Mouse (Mus musculus) brain, embryonic 18.5 days (tissue): ENCODE results near the gene Stxbp1.

Source experiments
- DNase-seq: peaks from one replicate; pipeline ENCODE4 v3.0.0-alpha.2; 2012; ENCODE audit warnings: low read depth, low spot score

Stxbp1 gene

GRCm38 (mm10) chr2:32752181-32752580, 94.9 kb downstream of the Stxbp1 start:
- DNase-seq = no peak

- DNase-seq = no peak
Measured at GRCm38 (mm10) chr2:32751665-32752033, 95.4 kb downstream of the Stxbp1 start.

GRCm38 (mm10) chr2:32750887-32751664, 96.0 kb downstream of the Stxbp1 start:
- no peak for DNase-seq

- no peak for DNase-seq
Measured at GRCm38 (mm10) chr2:32750199-32750598, 96.8 kb downstream of the Stxbp1 start.

GRCm38 (mm10) chr2:32749082-32749481, 98.0 kb downstream of the Stxbp1 start:
- no peak for DNase-seq

GRCm38 (mm10) chr2:32744272-32744982, 102.6 kb downstream of the Stxbp1 start:
- DNase-seq = no peak

GRCm38 (mm10) chr2:32742173-32742531, 104.9 kb downstream of the Stxbp1 start:
- peak; percentile 83 for DNase-seq

GRCm38 (mm10) chr2:32741273-32742172, 105.5 kb downstream of the Stxbp1 start:
- peak; percentile 54 for DNase-seq

- DNase-seq = no peak
Measured at GRCm38 (mm10) chr2:32740916-32741272, 106.2 kb downstream of the Stxbp1 start, which contains the start of gene 6330409D20Rik. TSS of gene 6330409D20Rik (minus strand) at chr2:32741016.

GRCm38 (mm10) chr2:32739311-32739710, 107.7 kb downstream of the Stxbp1 start:
- no peak for DNase-seq
